ENCODE assay signal across 22 mouse cellular contexts in genomic region chr19:21894792-21895191, GRCm38 (mm10).
"Had no signal": no experiment of that assay in that cellular context is flagged by ENCODE, and none has a peak within 500 bp of the region (broad histone marks: within the 10 kb centered on the region; RNA-seq: fewer than 3 reads in every experiment).

No protein-coding gene starts in this region.

- H3K9ac ChIP-seq: heart, embryonic 13.5 days; heart, embryonic 15.5 days; hindbrain, embryonic 13.5 days; hindbrain, embryonic 15.5 days; kidney, embryonic 15.5 days; limb, embryonic 13.5 days; limb, embryonic 15.5 days; liver, embryonic 12.5 days had no signal

- DNase-seq: gastrocnemius, postnatal 14 days; gastrocnemius, postnatal 36 days; heart, adult 2 months; heart, postnatal 14 days; heart, postnatal 36 days; kidney, adult 11 months; kidney, adult 2 months; kidney, adult 9 months; kidney, postnatal 14 days; kidney, postnatal 36 days; layer of hippocampus, adult 9-11 months; layer of hippocampus, postnatal 36 days had no signal

- H3K9me3 ChIP-seq: heart, embryonic 13.5 days; heart, embryonic 15.5 days; hindbrain, embryonic 13.5 days; hindbrain, embryonic 15.5 days; kidney, embryonic 15.5 days; limb, embryonic 13.5 days; limb, embryonic 15.5 days; liver, embryonic 12.5 days had no signal

- H3K4me3 ChIP-seq: heart, adult 2 months; heart, embryonic 13.5 days; heart, embryonic 15.5 days; hindbrain, embryonic 13.5 days; hindbrain, embryonic 15.5 days; kidney, embryonic 15.5 days; limb, embryonic 13.5 days; limb, embryonic 15.5 days; liver, embryonic 12.5 days had no signal

- H3K36me3 ChIP-seq: heart, embryonic 13.5 days; heart, embryonic 15.5 days; hindbrain, embryonic 13.5 days; hindbrain, embryonic 15.5 days; kidney, embryonic 15.5 days; limb, embryonic 13.5 days; limb, embryonic 15.5 days; liver, embryonic 12.5 days had no signal

- H3K27me3 ChIP-seq: heart, embryonic 13.5 days; heart, embryonic 15.5 days; hindbrain, embryonic 13.5 days; hindbrain, embryonic 15.5 days; kidney, embryonic 15.5 days; limb, embryonic 13.5 days; limb, embryonic 15.5 days; liver, embryonic 12.5 days had no signal

- H3K27ac ChIP-seq: heart, adult 2 months; heart, embryonic 13.5 days; heart, embryonic 15.5 days; hindbrain, embryonic 13.5 days; hindbrain, embryonic 15.5 days; hindbrain, postnatal 0 days; kidney, embryonic 15.5 days; kidney, postnatal 0 days; limb, embryonic 13.5 days; limb, embryonic 15.5 days; liver, embryonic 12.5 days had no signal

- H3K4me1 ChIP-seq: hindbrain, embryonic 13.5 days; hindbrain, embryonic 15.5 days; liver, embryonic 12.5 days had no signal
